Mouse (Mus musculus) cerebellum, postnatal 25 days (tissue): ENCODE measurements around the gene Mrgpre.

Experiments used
- DNase-seq, 2 experiments: peaks; one replicate each; pipeline ENCODE4 v3.0.0; 2021; ENCODE audit warnings: mixed read lengths in 2 of 2

Gene Mrgpre

DNA sequence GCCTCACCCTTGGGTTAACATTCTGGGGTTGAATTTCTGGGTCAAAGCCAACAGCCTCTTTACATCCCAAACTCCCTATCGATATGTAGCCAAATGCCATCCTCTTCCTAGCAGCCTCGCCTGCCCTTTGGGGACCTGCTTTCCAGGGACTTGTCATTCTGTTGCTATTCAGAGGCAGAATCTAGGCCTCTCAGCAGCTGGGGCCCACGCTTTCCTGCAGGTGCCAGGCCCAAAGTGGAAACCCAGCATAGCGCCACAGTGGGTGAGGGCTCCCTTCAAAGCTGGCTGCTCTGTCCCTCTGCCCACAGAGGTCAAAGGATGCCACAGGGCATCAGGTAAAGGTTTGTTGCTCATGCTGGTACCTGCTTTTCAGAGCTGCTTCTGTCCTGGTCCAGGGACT is 50.6 kb downstream of the Mrgpre start:
- DNase-seq = no peak

DNA sequence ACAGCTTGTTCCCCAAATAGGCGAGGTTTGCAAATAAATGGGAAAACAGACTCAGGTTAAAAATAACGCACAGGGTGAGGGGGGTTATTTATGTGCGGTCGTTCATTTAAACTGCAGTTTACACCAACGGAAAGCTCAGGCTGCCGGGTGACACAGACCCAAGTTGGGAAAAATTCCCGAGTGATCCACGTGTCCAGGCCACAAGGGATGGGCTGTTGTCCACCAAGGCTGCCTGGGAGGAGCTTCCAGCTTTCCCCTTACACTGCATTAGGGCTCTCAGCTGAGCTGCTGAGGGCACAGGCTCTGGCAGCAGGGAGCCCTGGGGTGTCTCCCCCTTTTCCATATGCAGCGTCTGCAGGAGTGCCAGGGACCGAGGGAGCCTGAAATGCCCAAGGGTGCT is 54.4 kb downstream of the Mrgpre start:
- no peak for DNase-seq
